Mouse (Mus musculus) kidney, postnatal 25 days (tissue): ENCODE measurements at regions not wholly inside any gene's neighbourhood (a gene's known extent, or its start where the extent isn't known, plus 50 kb on each side); places are given as distances from the start of the nearest gene placed in this dataset.

Experiments
- DNase-seq, 2 experiments: peaks; one replicate each; pipeline ENCODE4 v3.0.0; 2021; ENCODE audit warnings: mixed read lengths in 2 of 2

DNA sequence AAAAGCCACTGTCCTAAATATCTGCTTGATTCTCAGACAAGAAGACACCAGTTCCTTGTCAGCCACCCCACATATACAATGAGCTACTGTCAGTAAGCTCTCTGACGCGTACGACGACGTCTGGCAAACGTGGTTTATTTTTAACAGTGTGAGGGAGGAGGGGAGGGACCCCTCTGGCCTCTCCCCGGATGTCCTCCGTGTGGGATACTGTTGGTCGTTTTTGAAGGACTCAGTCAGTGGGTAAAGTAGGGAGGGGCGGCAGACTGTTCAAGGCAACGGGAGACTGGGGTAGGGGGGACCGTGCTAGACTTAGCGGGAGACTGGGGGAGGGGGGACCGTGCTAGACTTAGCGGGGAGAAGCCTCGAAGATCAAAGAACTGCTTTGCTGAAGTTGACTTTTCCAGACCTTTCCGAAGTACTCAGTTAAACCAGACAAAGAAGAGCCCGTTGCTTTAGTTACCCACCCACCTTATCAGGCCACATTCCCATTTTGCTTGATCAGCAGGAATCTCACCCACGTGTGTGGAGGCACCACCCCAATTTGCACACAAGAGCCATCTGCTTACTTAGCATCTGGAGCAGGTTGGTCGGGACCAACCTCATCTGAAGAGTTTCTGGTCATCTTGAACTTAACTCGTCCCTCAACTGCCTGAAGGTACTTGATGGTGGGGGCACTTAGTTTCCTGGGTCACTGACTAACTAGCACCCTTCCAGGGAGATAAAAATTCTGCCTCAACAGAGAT lies 92.6 kb upstream of the Mark1 start:
- DNase-seq, result no peak

DNA sequence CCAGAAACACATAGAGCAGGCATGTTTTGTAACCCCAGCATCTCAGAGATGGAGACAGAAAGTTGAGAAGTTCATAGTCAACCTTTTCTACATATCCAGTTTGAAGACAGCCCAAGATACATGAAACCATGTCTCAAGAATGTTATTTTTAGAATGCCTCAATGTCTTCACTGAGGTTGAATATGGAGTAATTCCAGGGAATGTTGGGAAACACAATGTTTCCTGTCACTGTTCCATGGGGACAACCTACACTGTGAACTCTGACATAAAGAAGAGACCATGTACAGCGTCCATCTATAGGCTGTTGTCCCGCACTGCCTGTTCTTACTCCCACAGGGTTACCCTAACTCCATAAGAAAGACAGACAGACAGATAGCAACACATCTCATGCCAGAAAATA lies 89.8 kb upstream of the Mark1 start:
- DNase-seq, result no peak

DNA sequence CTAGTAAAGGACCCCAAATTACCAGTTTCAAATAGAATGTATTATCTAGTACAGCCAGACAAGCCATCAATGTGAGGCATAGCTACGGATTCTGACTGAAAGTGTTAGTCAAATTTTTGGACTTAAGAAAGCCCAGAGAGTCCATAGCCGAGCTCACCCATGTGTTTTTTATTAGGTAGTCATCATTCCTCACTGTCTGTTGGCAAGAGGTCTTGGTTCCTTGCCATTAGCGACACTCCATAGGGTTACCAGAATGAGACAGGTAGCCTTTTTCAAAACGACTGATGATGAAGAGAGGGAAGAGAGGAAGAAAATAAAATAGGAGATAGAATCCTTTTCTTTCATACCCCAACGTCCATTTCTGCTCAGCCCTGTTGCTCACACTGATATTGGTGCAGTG lies 83.8 kb upstream of the Mark1 start:
- no peak for DNase-seq

DNA sequence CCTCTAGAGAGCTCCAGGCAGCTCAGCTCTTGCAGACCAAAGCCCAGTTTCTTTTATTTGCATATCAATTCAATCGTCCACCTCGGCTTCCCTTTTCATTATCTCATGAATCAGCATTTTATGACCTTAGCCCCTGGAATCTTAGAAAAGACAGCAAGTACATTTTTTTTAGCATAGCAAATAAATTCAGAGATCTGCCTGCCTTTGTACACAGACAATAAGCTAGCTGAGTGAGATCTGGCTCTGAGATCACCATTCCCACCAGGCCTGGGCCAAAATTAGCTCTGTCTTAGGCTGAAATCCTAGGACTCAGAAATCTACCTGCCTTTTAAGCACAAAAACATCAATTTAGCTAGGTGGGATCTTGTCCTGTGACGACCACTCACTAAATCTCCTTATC lies 80.7 kb upstream of the Mark1 start:
- DNase-seq, result no peak

DNA sequence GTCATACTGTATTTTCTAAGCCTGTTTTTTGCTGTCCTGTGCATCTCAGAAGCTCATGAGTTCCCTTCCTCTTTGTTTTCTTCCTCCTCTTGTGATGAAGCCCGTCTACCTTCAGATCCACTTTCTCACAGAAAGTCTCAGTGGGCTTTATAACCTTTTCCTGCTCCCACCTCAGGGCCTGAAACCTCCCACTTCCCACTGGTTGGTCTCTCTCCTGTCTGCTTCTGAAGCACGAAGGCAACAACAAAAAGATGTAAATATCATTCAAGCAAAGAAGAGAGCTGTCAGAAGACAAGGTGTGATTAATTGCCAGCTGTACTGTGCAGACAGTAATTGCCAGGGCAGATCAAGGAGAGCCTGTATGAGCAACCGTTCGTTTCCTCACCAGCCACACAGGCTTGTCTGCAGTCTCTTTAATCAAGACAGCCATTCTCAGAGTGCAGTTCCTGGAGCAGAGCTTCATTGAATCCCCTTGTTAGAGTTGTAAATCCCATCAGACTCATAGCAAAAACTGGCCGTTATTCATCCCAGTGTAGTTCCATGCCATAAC lies 80.0 kb upstream of the Mark1 start:
- DNase-seq, result no peak

DNA sequence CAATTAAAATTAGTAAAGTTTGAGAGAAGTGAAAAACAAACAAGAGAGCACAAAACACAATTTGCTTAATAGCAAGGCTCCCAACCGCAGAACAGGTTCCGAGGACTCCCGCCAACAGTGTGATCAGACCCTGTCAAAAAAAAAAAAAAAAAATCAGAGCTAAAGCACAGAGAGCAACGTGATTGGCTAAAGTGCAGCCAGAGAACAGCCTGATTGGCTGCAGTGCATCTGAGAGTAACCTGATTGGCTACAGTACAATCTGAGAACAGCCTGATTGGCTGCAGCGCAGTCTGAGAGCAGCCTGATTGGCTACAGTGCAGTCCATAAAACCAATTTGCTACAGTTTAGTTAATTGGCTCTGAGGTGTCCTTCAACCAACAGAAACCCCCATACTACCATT lies 74.6 kb upstream of the Mark1 start:
- DNase-seq, result no peak

DNA sequence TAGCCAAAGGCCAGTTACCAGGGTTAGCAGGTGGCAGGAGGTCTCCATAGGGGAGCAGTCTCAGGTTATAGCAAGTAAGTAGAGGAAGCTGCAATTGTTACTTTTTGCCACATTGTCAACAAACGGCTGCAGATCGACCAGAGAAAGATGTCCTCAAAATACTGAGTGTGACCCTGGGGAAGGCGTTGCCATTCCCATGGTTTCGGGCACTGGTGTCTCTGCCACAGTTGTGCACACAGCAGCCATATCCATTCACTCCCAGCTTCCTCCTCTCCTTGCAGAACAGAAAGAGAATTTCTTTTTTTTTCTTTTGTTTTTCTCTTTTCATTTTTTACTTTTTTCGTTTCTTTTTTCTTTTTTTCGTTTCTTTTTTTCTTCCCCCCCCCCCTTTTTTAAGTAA lies 73.4 kb upstream of the Mark1 start:
- DNase-seq, result no peak

DNA sequence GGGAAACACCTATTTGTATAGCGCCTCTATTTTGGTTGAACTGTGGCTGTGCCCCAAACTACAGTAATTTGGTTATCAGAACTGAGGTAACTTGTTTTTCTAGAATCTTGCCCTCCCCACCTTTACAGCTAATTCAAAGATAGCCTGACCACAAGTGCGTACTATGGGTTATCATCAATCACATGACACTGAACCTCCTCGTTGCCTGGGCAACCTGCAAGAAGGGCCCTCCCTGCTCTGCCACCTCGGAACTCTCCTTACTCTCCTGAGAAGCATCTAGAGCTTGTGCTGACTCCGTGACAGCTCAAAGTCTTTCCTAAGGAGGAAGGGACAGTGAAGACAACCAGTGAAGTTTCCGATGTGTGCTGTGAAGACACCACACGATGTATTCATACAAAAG lies 72.2 kb upstream of the Mark1 start:
- no peak for DNase-seq

DNA sequence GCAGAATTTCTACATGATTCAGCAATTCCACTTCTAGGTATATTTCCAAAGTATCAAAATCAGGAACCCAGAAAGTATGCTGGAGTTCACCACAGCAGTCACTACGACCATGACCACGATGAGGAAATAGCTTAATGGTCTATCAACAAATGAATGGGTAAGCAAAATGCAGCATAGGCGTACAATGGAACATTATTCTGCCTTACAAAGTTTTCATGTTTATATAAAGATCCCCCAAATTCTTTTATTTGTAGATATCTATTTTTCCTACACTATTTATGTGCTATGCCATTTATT lies 71.4 kb upstream of the Mark1 start:
- no peak for DNase-seq

DNA sequence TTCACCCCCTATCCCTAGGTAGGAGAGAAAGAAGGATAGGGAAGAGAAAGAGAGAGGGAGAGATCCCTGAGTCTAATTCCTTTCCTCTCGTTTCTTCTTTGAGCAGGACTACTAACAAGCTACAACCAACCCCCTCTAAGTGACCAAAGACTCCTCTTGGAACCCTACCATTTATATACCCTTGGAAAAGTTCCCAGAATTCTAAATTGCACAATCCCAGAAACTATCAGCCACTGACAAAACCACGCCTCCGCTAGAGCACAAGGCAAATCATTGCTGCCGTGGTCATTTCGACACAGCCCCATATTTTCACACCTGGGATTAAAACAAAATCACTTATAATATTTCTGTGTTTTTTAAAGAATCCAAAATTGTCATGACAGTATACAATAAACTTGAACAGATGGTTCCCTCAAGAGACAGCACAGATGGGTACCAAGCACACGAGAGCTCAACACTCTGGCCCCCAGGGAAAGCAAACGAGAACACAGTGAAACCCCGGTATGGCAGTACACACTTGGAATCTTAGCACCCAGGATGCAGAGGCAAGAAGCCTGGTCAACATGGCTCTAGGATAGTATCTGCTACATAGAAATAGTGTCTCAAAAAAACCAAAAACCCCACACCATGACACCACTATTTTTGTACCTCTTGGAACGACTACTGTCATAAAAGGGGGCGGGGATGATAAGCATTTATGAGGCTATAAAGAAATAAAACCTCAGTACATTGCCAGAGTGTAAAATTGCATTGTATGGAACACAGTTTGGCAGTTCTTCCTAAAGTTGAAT lies 70.9 kb upstream of the Mark1 start:
- DNase-seq, result no peak

DNA sequence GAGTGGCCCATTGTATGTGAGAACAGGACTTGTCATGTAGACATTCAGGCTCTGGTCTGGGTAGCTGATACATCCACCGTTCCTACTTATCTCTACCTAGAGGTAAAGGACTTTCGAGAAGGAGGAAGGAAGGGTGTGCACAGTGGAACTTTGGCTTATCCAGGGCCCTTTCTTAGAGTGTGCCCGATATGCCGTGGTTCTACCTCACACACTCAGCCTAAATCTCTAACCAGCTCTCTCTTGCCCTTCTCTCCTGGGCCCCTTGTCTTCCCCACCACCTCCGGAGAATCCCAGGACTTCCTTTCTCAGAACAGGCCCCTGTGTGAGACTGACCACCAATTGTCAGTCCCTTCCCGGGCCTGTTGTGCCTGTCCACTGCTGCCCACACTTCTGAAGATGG lies 68.8 kb upstream of the Mark1 start:
- DNase-seq, result no peak

DNA sequence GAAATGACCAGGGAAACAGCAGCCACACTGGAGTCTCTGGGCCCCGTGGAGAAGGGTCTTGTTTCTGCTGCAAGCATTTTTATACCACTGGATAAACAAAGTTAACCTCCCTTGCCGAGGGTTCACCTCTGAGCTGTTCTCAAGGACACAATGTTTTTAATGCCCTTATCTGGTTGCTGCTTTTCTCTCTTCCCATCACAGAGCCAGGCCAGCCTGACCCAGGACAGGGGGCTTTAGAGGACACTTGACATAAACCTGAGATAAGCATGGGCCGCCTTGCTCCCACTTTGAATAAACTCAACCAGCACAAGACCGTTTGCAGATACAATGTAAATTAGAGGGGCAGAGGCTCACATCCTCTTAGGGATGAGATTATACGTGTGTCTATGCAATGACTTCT lies 68.3 kb upstream of the Mark1 start:
- DNase-seq, result no peak

DNA sequence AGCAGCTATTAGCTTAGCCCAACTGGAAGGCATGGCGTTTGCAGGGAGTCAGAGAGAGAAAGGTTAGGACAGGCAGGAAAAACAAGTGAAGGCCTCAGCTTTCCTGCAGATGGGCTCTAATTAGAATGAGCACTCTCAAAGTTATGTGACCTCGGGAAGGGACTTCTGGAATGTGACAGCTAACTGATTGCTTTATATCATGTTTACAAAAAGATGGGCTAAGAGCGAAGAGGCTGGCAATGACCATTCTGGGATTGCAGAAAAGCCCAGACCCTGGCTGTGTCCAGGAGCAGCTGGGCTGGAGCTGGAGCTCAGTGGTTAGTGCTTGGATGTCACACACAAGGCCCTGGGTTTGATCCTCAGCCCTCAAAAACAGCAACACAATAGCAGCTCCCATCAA lies 65.7 kb upstream of the Mark1 start:
- no peak for DNase-seq

DNA sequence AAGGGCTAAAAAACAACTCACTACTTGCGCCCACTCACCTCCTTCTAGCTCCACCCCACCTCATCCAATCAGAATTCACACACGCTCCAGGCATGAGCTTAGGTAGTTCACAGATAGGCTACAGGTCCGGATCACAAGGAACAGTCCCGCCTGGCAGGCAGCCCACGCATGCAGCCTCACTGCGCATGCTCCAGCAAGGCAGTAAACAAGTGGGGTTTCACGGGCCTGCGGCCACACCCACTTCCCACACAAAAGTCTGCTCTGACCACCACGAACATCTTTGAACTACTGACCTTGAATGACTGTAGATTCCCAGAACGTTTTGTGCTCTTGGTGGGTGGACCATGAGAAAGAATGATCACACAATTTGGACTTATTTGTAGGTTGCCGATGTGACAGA lies 62.7 kb upstream of the Mark1 start:
- DNase-seq, result no peak

DNA sequence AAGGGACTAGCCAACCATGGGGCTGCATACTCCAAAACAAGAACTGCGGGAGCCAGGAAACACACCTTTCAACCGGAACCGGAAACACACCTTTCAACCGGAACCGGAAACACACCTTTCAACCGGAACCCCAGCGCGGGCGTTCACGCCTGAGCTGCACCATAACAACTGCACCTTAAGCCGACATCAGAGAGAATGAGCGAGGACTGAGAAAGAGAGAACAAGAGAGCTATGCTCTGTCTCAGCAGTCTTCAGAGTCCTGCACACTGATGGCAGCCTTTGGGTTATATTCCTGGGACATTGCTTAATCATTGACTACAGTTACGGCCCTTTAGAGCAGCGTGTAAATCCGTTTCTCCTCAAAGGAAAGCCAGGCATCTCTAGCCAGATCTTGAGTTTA lies 58.1 kb upstream of the Mark1 start:
- peak; percentile 44 to 60 for DNase-seq

DNA sequence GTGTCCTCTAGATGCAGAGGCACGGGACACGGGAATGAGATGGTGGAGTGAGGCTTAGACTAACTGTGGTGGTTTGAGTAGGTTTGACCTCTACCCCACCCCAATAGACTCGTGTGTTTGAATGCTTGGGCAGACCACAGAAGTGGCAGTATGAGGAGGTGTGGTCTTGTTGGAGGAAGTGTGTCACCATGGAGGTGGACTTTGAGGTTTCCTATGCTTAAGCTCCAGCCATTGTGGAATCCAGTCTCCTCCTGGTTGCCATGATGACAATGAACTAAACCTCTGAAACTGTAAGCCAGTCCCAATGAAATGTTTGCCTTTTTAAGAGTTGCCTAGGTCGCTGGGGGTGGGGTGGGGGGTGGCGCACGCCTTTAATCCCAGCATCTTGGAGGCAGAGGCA lies 53.3 kb upstream of the Mark1 start:
- DNase-seq, result no peak

DNA sequence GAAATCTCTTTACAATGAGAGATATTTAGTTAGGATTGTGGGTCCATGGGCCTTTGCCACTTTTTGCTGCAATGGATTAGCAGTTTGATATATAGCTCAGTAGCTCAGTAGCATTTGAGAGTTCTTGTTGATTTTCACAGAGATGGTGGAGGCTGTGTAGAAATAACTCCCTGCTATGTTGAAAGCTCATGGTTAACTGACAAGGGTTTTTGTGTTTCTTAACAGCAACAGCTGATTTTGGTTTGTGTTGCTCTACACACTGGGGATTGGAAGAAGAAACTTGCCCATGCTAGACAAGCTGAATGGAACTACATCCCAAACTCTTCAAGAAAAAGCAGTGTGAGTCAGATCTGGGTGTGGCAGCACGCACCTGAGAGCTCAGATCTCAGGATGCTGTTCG lies 50.6 kb upstream of the Mark1 start:
- no peak for DNase-seq
